ENCODE assay signal across 22 mouse cellular contexts in the genomic region with DNA sequence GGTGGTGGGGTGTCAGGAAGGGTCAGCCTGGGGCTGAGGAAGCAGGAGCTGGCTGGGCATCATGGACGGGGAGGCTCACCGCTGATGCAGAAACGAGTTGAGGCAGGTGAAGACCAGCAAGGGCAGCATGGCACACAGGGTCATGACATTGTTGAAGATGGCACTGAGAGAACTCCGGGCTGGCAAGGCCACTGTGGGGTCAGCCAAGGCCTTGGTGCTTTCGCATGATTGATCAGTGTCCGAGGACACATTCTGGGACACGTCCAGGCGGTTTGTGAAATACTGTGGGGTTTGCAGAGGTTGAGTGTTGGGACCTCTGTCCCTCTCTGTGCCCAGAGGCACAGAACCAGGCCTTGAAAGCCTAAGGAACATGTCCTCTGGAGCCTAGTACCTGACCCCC. TPM values are rescaled to one million over a fixed set of nuclear protein-coding genes. Genes with fewer than 3 reads are reported as not detected.
DNase-seq lines count a peak whose midpoint lies in the region; ATAC-seq and TF ChIP-seq lines count a peak whose summit lies in the region.
"Had no signal": no experiment of that assay in that cellular context is flagged by ENCODE, and none has a peak within 500 bp of the region (broad histone marks: within the 10 kb centered on the region; RNA-seq: fewer than 3 reads in every experiment).

No protein-coding gene starts in this region.

- peaks cover 27% of the 10 kb centered on the region; the same call in 1 of the 2 replicates for H3K79me2 ChIP-seq in liver, adult 2 months (ENCODE audit: control insufficient read depth, insufficient read depth, low read length)

- peak; percentile 35 for DNase-seq in cerebellum, adult 11-12 months
- DNase-seq in liver, adult 2 months (ENCODE audit: extremely low read depth, low read depth, low spot score) = peak; percentile 99
- DNase-seq in liver, embryonic 11.5 days (ENCODE audit: low spot score) = no peak
- DNase-seq in adrenal gland, postnatal 14 days = peak; percentile 90
- DNase-seq in embryonic facial prominence, embryonic 10.5 days (ENCODE audit: low spot score) = no peak
- no peak for DNase-seq in heart, postnatal 36 days
- DNase-seq in frontal cortex, postnatal 25 days (ENCODE audit: low spot score in 2 of 2) = no peak
- DNase-seq: lung, adult 18-20 months; lung, postnatal 4 days; thymus, adult 2 months had no signal

- intact Hi-C loops in heart, postnatal 36 days (cut with DNase I) = loop anchor here (10.0 kb wide), 1 partner anchor 445 kb away; the partner anchor contains the start of gene Vegfa

- H3K4me2 ChIP-seq in liver, embryonic 11.5 days = no peak overlapping the region
- H3K4me2 ChIP-seq: forebrain, embryonic 13.5 days; hindbrain, embryonic 12.5 days; limb, embryonic 12.5 days; midbrain, embryonic 12.5 days had no signal

- H3K9ac ChIP-seq in liver, adult 2 months (ENCODE audit: low read depth, low read length) = peak overlapping the region; percentile 65
- H3K9ac ChIP-seq in liver, embryonic 11.5 days (ENCODE audit: low read depth, low read length) = no peak overlapping the region
- H3K9ac ChIP-seq: forebrain, embryonic 13.5 days; hindbrain, embryonic 12.5 days; limb, embryonic 12.5 days; midbrain, embryonic 12.5 days had no signal

- TF ChIP-seq CTCF in liver, adult 2 months (IDR thresholded peaks at IDR 0.05; ENCODE audit: low read depth, low read length) = no peak

- H3K36me3 ChIP-seq in liver, adult 2 months (ENCODE audit: control insufficient read depth, insufficient read depth, low read length) = peaks cover 25% of the 10 kb centered on the region
- H3K36me3 ChIP-seq in liver, embryonic 11.5 days (ENCODE audit: control insufficient read depth, insufficient read depth, low read length) = peaks cover 42% of the 10 kb centered on the region
- peaks cover 38% of the 10 kb centered on the region for H3K36me3 ChIP-seq in embryonic facial prominence, embryonic 10.5 days (replicated peaks)

- TF ChIP-seq POLR2A in liver, adult 2 months (IDR thresholded peaks at IDR 0.05; ENCODE audit: extremely low read depth, insufficient read depth, low read length) = no peak

- H3K27me3 ChIP-seq in liver, adult 2 months (ENCODE audit: control insufficient read depth, insufficient read depth, low read length) = no peaks in the 10 kb centered on the region
- no peaks in the 10 kb centered on the region; the same call in 1 of the 2 replicates for H3K27me3 ChIP-seq in liver, embryonic 11.5 days (replicated peaks; ENCODE audit: control insufficient read depth, insufficient read depth, low read length)
- H3K27me3 ChIP-seq in embryonic facial prominence, embryonic 10.5 days (replicated peaks; ENCODE audit: low read depth, poor library complexity, severe bottlenecking) = peaks cover 30% of the 10 kb centered on the region

- no peak for ATAC-seq in cerebellum, adult (ENCODE audit: insufficient number of reproducible peaks, low FRiP score, low TSS enrichment)
- ATAC-seq in liver, embryonic 11.5 days (replicated peaks; ENCODE audit: low FRiP score) = no peak
- ATAC-seq: activated CD4-positive, CD25-positive, alpha-beta regulatory T cell, adult 4 months; forebrain, embryonic 13.5 days; intestine, postnatal 0 days had no signal

- WGBS in liver, adult 2 months = 19% methylated on average over 8 of the region's 8 CpGs
- WGBS in liver, embryonic 11.5 days = 91% methylated on average over 8 of the region's 8 CpGs
- WGBS in embryonic facial prominence, embryonic 10.5 days = 94% methylated on average over 8 of the region's 8 CpGs

- H3K27ac ChIP-seq in liver, adult 2 months (replicated peaks; ENCODE audit: insufficient read depth, low read depth, low read length) = peak overlapping the region; percentile 98
- H3K27ac ChIP-seq in liver, embryonic 11.5 days (ENCODE audit: low read depth, low read length) = no peak overlapping the region
- 0 out of 2 replicates have a peak overlapping the region, but pooled peaks have one; percentile 40 for H3K27ac ChIP-seq in embryonic facial prominence, embryonic 10.5 days (replicated peaks)
- H3K27ac ChIP-seq: forebrain, embryonic 13.5 days; hindbrain, embryonic 12.5 days; left cerebral cortex, adult 2 months; limb, embryonic 12.5 days; midbrain, embryonic 12.5 days had no signal

- peaks cover 50% of the 10 kb centered on the region for H3K4me1 ChIP-seq in liver, adult 2 months (ENCODE audit: control insufficient read depth, insufficient read depth, low read length)
- peaks cover 40% of the 10 kb centered on the region for H3K4me1 ChIP-seq in liver, embryonic 11.5 days (replicated peaks; ENCODE audit: control insufficient read depth, insufficient read depth, low read length)
- H3K4me1 ChIP-seq in embryonic facial prominence, embryonic 10.5 days = peaks cover 66% of the 10 kb centered on the region

- H3K9me3 ChIP-seq in liver, embryonic 11.5 days (ENCODE audit: control insufficient read depth, low read length) = no peaks in the 10 kb centered on the region
- peaks cover 4% of the 10 kb centered on the region; the same call in 1 of the 2 replicates for H3K9me3 ChIP-seq in embryonic facial prominence, embryonic 10.5 days
- H3K9me3 ChIP-seq: forebrain, embryonic 13.5 days; hindbrain, embryonic 12.5 days; midbrain, embryonic 12.5 days had no signal

- H3K4me3 ChIP-seq in liver, adult 2 months (ENCODE audit: insufficient read depth, low read depth, low read length) = peak overlapping the region; percentile 9; the same call in 1 of the 2 replicates
- no peak overlapping the region; the same call in 1 of the 2 replicates for H3K4me3 ChIP-seq in liver, embryonic 11.5 days (ENCODE audit: low read depth, low read length)
- no peak overlapping the region for H3K4me3 ChIP-seq in embryonic facial prominence, embryonic 10.5 days
- H3K4me3 ChIP-seq: forebrain, embryonic 13.5 days; hindbrain, embryonic 12.5 days; left cerebral cortex, adult 2 months; limb, embryonic 12.5 days; midbrain, embryonic 12.5 days had no signal

RNA-seq across cellular contexts. Expression of gene Slc29a1, which starts 9.6 kb away (rescaled TPM):
- 220 and 240 TPM in 2 replicates for total RNA-seq in liver, adult 2 months (2014; rRNA removed)
- 618 and 693 TPM in 2 replicates for polyA plus RNA-seq in liver, adult 2 months (2012; rRNA removed)
- polyA plus RNA-seq in liver, embryonic 11.5 days (2014; fragmentation: Nextera tagmentation; extraction: Ambion mirVana) = 277 and 325 TPM in 2 replicates
- 114 and 140 TPM in 2 replicates for total RNA-seq in adrenal gland, postnatal 14 days (2021)
- 53.4 and 58.1 TPM in 2 replicates for polyA plus RNA-seq in embryonic facial prominence, embryonic 10.5 days (2016; fragmentation: Nextera tagmentation; extraction: Ambion mirVana)
- total RNA-seq in heart, postnatal 36 days (2021) = 10 to 100 TPM; 66.7 to 73.5 TPM

RNA-seq across cellular contexts. Expression of gene Mymx, which starts 12.1 kb away (rescaled TPM):
- not detected in 2 replicates for total RNA-seq in liver, adult 2 months (2014; rRNA removed)
- not detected in 2 replicates for polyA plus RNA-seq in liver, adult 2 months (2012; rRNA removed)
- polyA plus RNA-seq in liver, embryonic 11.5 days (2014; fragmentation: Nextera tagmentation; extraction: Ambion mirVana) = 0.62 and 1.0 TPM in 2 replicates
- total RNA-seq in adrenal gland, postnatal 14 days (2021) = 0.44 TPM in 1 of 2 replicates, not detected in the other
- polyA plus RNA-seq in embryonic facial prominence, embryonic 10.5 days (2016; fragmentation: Nextera tagmentation; extraction: Ambion mirVana) = 0.39 TPM in 2 replicates
- total RNA-seq in heart, postnatal 36 days (2021) = not detected
- total RNA-seq: granulocyte monocyte progenitor cell, adult 5-6 weeks; layer of hippocampus, adult 18-20 months; left cerebral cortex, adult 2 months had no signal
- polyA plus RNA-seq: activated CD4-positive, CD25-positive, alpha-beta regulatory T cell, adult 4 months; cortical plate, adult 2 months; forebrain, embryonic 13.5 days; heart, embryonic 14.5 days; midbrain, embryonic 12.5 days had no signal

RNA-seq across cellular contexts. Expression of gene Hsp90ab1, which starts 16.8 kb away (rescaled TPM):
- 248 and 362 TPM in 2 replicates for total RNA-seq in liver, adult 2 months (2014; rRNA removed)
- 226 and 272 TPM in 2 replicates for polyA plus RNA-seq in liver, adult 2 months (2012; rRNA removed)
- polyA plus RNA-seq in liver, embryonic 11.5 days (2014; fragmentation: Nextera tagmentation; extraction: Ambion mirVana) = 1,837 and 1,887 TPM in 2 replicates
- 1,351 and 1,485 TPM in 2 replicates for total RNA-seq in adrenal gland, postnatal 14 days (2021)
- 2,187 and 2,215 TPM in 2 replicates for polyA plus RNA-seq in embryonic facial prominence, embryonic 10.5 days (2016; fragmentation: Nextera tagmentation; extraction: Ambion mirVana)
- total RNA-seq in heart, postnatal 36 days (2021) = 1,000 to 10,000 TPM; 1,126 to 1,337 TPM

RNA-seq across cellular contexts. Expression of gene Slc35b2, which starts 26.2 kb away (rescaled TPM):
- total RNA-seq in liver, adult 2 months (2014; rRNA removed) = 43.0 and 45.9 TPM in 2 replicates
- 69.7 and 73.0 TPM in 2 replicates for polyA plus RNA-seq in liver, adult 2 months (2012; rRNA removed)
- 110 and 116 TPM in 2 replicates for polyA plus RNA-seq in liver, embryonic 11.5 days (2014; fragmentation: Nextera tagmentation; extraction: Ambion mirVana)
- 54.8 and 56.1 TPM in 2 replicates for total RNA-seq in adrenal gland, postnatal 14 days (2021)
- 95.8 and 101 TPM in 2 replicates for polyA plus RNA-seq in embryonic facial prominence, embryonic 10.5 days (2016; fragmentation: Nextera tagmentation; extraction: Ambion mirVana)
- total RNA-seq in heart, postnatal 36 days (2021) = 10 to 100 TPM; 27.6 to 32.7 TPM

RNA-seq across cellular contexts. Expression of gene Nfkbie, which starts 34.3 kb away (rescaled TPM):
- 1.6 and 1.9 TPM in 2 replicates for total RNA-seq in liver, adult 2 months (2014; rRNA removed)
- 2.0 and 3.0 TPM in 2 replicates for polyA plus RNA-seq in liver, adult 2 months (2012; rRNA removed)
- polyA plus RNA-seq in liver, embryonic 11.5 days (2014; fragmentation: Nextera tagmentation; extraction: Ambion mirVana) = 2.5 and 3.0 TPM in 2 replicates
- total RNA-seq in adrenal gland, postnatal 14 days (2021) = 3.6 and 8.7 TPM in 2 replicates
- polyA plus RNA-seq in embryonic facial prominence, embryonic 10.5 days (2016; fragmentation: Nextera tagmentation; extraction: Ambion mirVana) = 6.6 and 7.1 TPM in 2 replicates
- total RNA-seq in heart, postnatal 36 days (2021) = 1 to 10 TPM; 1.4 to 1.5 TPM

Comparison
In these comparisons a context has a peak if more than half of its experiments do, and no peak if none do; other contexts are left out.
1. DNase-seq: peak in cerebellum, adult 11-12 months (single experiment), liver, adult 2 months (single experiment) and adrenal gland, postnatal 14 days (single experiment); none in liver, embryonic 11.5 days (single experiment), embryonic facial prominence, embryonic 10.5 days (single experiment), heart, postnatal 36 days (0 of 2) and frontal cortex, postnatal 25 days (0 of 2).